Mouse (Mus musculus) kidney, adult 2 months (tissue): Measurements from ENCODE around the gene Slc26a8.

ENCODE experiments used
- CTCF ChIP-seq: fragments of 200-500 bp; conservative IDR thresholded peaks from 2 replicates; pipeline ENCODE4 v1.5.1; 2011; ENCODE audit warnings: low read depth, mild to moderate bottlenecking, control low read depth, low read length, moderate library complexity, mixed read lengths; ENCODE audit not compliant: insufficient read depth, insufficient read length
- POLR2A ChIP-seq: fragments of 200-500 bp; IDR thresholded peaks from one replicate; pipeline ENCODE4 v1.6.1; 2011; ENCODE audit warnings: low read depth, low read length, control low read depth

- TF ChIP-seq POLR2A (no peak), CTCF (no peak)
Observed at GRCm38 (mm10) chr17:28694078-28694477, 4.0 kb upstream of the Slc26a8 start.
